Mouse (Mus musculus): ENCODE results near the gene Rab26. TPM values are rescaled to one million over a fixed set of nuclear protein-coding genes. Genes with fewer than 3 reads are reported as not detected.

Gene Rab26
- polyA plus RNA-seq, 1 experiment from 2014 or later, result 1.6 TPM

- Histone ChIP-seq H3K36me3 (peaks cover 10% of the 10 kb centered on the region), H3K9me3 (no peaks in the 10 kb centered on the region), H3K9ac (peak within 1 kb of the TSS; percentile 89), H3K27me3 (replicated peaks) (no peaks in the 10 kb centered on the region), H3K27ac (no peak within 1 kb of the TSS), H3K4me2 (replicated peaks) (peak within 1 kb of the TSS; percentile 90), H3K4me3 (peak within 1 kb of the TSS; percentile 89), H3K4me1 (peaks cover 47% of the 10 kb centered on the region)
- ATAC-seq (ENCODE audit: low FRiP score, low read depth), result peak; percentile 97
- WGBS, result under 1% methylated on average over 40 of the region's 40 CpGs
These were observed 6.1 kb downstream of the Rab26 start, which contains the start of gene Traf7 for GRCm38 (mm10) chr17:24527723-24528559. Gene Traf7, minus strand, starts transcription at chr17:24527938.

DNA sequence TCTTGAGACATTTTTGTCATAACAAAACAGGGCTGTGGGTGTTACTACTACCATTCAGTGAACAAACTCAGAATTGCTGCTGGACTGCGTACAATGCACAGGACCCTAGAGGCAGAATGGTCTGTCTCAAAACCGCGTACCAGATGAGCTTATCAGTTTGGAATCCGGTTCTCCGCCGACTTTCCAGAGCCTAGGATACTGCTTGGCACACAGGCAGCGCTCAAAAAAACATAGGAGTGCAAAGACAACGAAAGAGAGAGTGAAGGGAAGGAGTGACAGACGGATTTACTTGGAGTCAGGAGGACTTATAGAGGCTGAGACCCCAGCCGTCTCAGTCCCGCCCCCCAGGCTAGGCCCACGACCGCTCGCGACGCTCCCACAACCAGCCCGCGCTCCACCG is 6.7 kb downstream of the Rab26 start:
- Histone ChIP-seq H3K4me2 (replicated peaks) (peak overlapping the region; percentile 76), H3K9me3 (no peaks in the 10 kb centered on the region), H3K4me1 (peaks cover 41% of the 10 kb centered on the region), H3K36me3 (peaks cover 10% of the 10 kb centered on the region), H3K4me3 (peak overlapping the region; percentile 89), H3K27ac (no peak overlapping the region), H3K9ac (peak overlapping the region; percentile 89), H3K27me3 (replicated peaks) (no peaks in the 10 kb centered on the region)
- WGBS, result under 1% methylated on average over 16 of the region's 19 CpGs
- peak; percentile 5; the same call in 1 of the 2 replicates for ATAC-seq (ENCODE audit: low FRiP score, low read depth)

GRCm38 (mm10) chr17:24524734-24525133 is 9.3 kb downstream of the Rab26 start:
- Histone ChIP-seq H3K4me2 (replicated peaks) (no peak overlapping the region), H3K27me3 (replicated peaks) (no peaks in the 10 kb centered on the region)
- WGBS, result 88% methylated on average over 2 of the region's 2 CpGs

GRCm38 (mm10) chr17:24520450-24520849 is 13.6 kb downstream of the Rab26 start:
- peaks cover 3% of the 10 kb centered on the region; the same call in 1 of the 2 replicates for H3K4me1 ChIP-seq
- H3K36me3 ChIP-seq, result peaks cover 45% of the 10 kb centered on the region

More at GRCm38 (mm10) chr17:24524734-24525133, 9.3 kb downstream of the Rab26 start:
- peaks cover 28% of the 10 kb centered on the region for H3K4me1 ChIP-seq
- 0 out of 2 replicates have a peak overlapping the region, but pooled peaks have one; percentile 9 for H3K9ac ChIP-seq
- H3K27ac ChIP-seq, result no peak overlapping the region
- H3K4me3 ChIP-seq, result no peak overlapping the region
- peaks cover 8% of the 10 kb centered on the region; the same call in 1 of the 2 replicates for H3K36me3 ChIP-seq
- no peak for ATAC-seq (ENCODE audit: low FRiP score, low read depth)
- H3K9me3 ChIP-seq, result no peaks in the 10 kb centered on the region

GRCm38 (mm10) chr17:24514270-24515257 is 19.4 kb downstream of the Rab26 start:
- WGBS, result 90% methylated on average over 24 of the region's 24 CpGs
- Histone ChIP-seq H3K27me3 (replicated peaks) (no peaks in the 10 kb centered on the region), H3K4me3 (no peak overlapping the region), H3K27ac (no peak overlapping the region), H3K4me1 (no peaks in the 10 kb centered on the region; the same call in 1 of the 2 replicates), H3K4me2 (replicated peaks) (0 out of 2 replicates have a peak overlapping the region, but pooled peaks have one; percentile 7), H3K9ac (no peak overlapping the region), H3K9me3 (no peaks in the 10 kb centered on the region), H3K36me3 (peaks cover 90% of the 10 kb centered on the region)
- ATAC-seq (ENCODE audit: low FRiP score, low read depth), result no peak

More at GRCm38 (mm10) chr17:24520450-24520849, 13.6 kb downstream of the Rab26 start:
- Histone ChIP-seq H3K9ac (0 out of 2 replicates have a peak overlapping the region, but pooled peaks have one; percentile 8), H3K27me3 (replicated peaks) (no peaks in the 10 kb centered on the region), H3K4me3 (no peak overlapping the region), H3K4me2 (replicated peaks) (no peak overlapping the region), H3K27ac (no peak overlapping the region), H3K9me3 (no peaks in the 10 kb centered on the region)
- no peak for ATAC-seq (ENCODE audit: low FRiP score, low read depth)
- 92% methylated on average over 4 of the region's 4 CpGs for WGBS

GRCm38 (mm10) chr17:24513609-24514008 is 20.4 kb downstream of the Rab26 start:
- peaks cover 93% of the 10 kb centered on the region for H3K36me3 ChIP-seq
- H3K4me3 ChIP-seq, result no peak overlapping the region
- no peaks in the 10 kb centered on the region for H3K9me3 ChIP-seq
- no peak overlapping the region for H3K27ac ChIP-seq
- H3K4me1 ChIP-seq, result no peaks in the 10 kb centered on the region; the same call in 1 of the 2 replicates
- H3K9ac ChIP-seq, result no peak overlapping the region
- no peaks in the 10 kb centered on the region for H3K27me3 ChIP-seq (replicated peaks)
- WGBS, result 64% methylated on average over 5 of the region's 5 CpGs
- 0 out of 2 replicates have a peak overlapping the region, but pooled peaks have one; percentile 7 for H3K4me2 ChIP-seq (replicated peaks)
- no peak for ATAC-seq (ENCODE audit: low FRiP score, low read depth)

DNA sequence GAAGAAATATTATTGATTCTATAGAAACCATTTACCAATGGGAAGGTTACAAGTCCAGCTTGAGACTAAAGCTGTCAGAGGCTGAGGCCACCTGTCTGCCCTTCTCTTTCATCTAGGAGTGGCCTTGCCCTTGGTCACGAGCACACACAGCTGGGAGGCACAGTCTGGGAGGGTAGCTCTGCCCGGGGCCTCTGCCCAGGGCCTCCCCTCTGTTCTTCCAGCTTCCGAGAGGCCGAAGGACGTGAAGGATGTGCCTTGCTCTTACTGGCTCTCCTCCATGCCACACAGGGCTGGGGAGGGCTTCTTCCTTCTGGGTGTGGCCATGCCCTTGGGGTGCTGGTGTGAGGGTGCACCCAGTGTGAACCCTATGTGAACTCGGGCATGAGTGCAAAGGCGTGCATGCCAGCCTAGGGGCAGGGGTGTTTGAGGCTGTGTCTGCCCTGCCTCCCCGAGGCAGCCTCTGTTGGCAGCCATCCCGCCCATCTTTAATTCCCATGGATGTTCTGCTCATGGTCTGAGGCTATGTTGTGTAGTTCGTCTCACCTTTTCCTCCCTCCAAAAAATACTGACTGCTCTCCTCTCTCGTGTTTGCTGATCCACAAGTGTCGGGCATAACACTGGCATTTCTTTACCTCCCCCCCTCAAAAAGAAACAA is 26.1 kb downstream of the Rab26 start:
- peaks cover 86% of the 10 kb centered on the region for H3K36me3 ChIP-seq
- peaks cover 7% of the 10 kb centered on the region for H3K4me1 ChIP-seq
- ATAC-seq (ENCODE audit: low FRiP score, low read depth), result no peak
- no peak overlapping the region for H3K4me2 ChIP-seq (replicated peaks)
- no peaks in the 10 kb centered on the region for H3K9me3 ChIP-seq
- 88% methylated on average over 12 of the region's 12 CpGs for WGBS
- no peak overlapping the region for H3K4me3 ChIP-seq
- 0 out of 2 replicates have a peak, but pooled peaks cover 3% of the 10 kb centered on the region for H3K27me3 ChIP-seq (replicated peaks)
- H3K27ac ChIP-seq, result no peak overlapping the region
- no peak overlapping the region for H3K9ac ChIP-seq

DNA sequence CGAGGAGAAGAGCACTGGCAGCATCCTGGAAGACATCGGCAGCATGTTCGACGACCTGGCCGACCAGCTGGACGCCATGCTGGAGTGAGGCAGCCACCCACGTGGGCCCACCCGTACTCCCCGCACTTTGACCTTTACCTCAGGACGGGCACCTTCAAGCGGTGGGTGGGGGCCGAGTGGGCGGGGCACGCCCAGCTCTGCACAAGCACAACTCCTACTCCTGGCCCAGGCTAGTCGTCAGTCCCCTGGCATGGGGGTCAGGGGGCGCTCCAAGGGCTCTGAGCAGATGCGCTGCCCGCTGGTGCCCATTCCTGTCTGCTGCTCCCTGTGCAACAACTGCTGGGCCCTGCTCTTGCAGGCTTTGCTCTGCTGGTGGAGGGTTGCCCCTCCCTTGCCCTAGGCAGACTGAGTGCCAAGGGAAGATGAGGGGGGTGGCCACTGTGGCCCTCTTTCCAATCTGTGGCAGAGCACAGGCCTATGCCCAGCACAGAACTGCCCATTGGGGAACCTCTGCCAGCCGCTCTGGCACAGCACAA is 26.8 kb downstream of the Rab26 start:
- H3K9ac ChIP-seq, result no peak overlapping the region
- H3K4me2 ChIP-seq (replicated peaks), result no peak overlapping the region
- H3K4me3 ChIP-seq, result no peak overlapping the region
- H3K27ac ChIP-seq, result no peak overlapping the region
- H3K9me3 ChIP-seq, result no peaks in the 10 kb centered on the region
- H3K4me1 ChIP-seq, result peaks cover 7% of the 10 kb centered on the region
- ATAC-seq (ENCODE audit: low FRiP score, low read depth), result 0 out of 2 replicates have a peak, but pooled peaks have one; percentile 10
- H3K36me3 ChIP-seq, result peaks cover 87% of the 10 kb centered on the region
- H3K27me3 ChIP-seq (replicated peaks), result 0 out of 2 replicates have a peak, but pooled peaks cover 3% of the 10 kb centered on the region
- WGBS, result 59% methylated on average over 19 of the region's 19 CpGs

DNA sequence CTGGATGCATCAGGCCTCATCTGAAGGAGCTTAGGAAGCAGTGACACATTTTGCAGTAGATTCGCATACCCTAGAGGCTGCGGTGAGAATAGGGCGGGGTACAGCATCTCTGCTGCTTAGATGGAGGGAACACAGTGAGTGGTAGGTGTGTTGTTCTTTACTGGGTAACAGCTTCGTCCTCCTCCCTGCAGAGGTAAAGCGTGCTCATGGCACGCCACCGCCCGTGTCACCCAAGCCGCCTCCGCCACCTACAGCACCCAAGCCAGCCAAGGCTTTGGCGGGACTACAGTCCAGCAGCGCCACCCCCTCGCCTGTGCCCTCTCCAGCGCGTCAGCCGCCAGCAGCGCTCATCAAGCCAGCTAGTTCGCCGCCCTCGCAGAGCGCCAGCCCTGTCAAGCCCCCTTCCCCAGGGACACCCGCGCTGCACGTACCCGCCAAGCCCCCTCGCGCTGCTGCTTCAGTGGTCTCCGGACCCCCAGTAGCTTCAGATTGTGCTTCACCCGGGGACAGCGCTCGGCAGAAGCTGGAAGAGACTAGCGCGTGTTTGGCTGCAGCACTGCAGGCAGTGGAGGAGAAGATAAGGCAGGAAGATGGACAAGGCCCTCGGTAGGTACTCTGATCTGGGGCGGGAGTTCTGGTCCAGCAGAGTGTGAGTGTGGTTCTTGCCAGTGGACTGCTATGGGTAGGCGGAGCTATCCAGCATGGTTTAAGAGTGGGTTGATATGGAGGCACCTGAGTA is 27.5 kb downstream of the Rab26 start:
- 0 out of 2 replicates have a peak, but pooled peaks have one; percentile 5 for ATAC-seq (ENCODE audit: low FRiP score, low read depth)
- 29% methylated on average over 36 of the region's 36 CpGs for WGBS
- H3K4me1 ChIP-seq, result peaks cover 7% of the 10 kb centered on the region
- H3K9ac ChIP-seq, result no peak overlapping the region
- H3K4me2 ChIP-seq (replicated peaks), result peak overlapping the region; percentile 28
- no peak overlapping the region for H3K4me3 ChIP-seq
- H3K36me3 ChIP-seq, result peaks cover 87% of the 10 kb centered on the region
- 0 out of 2 replicates have a peak, but pooled peaks cover 3% of the 10 kb centered on the region for H3K27me3 ChIP-seq (replicated peaks)
- no peak overlapping the region for H3K27ac ChIP-seq
- H3K9me3 ChIP-seq, result no peaks in the 10 kb centered on the region

DNA sequence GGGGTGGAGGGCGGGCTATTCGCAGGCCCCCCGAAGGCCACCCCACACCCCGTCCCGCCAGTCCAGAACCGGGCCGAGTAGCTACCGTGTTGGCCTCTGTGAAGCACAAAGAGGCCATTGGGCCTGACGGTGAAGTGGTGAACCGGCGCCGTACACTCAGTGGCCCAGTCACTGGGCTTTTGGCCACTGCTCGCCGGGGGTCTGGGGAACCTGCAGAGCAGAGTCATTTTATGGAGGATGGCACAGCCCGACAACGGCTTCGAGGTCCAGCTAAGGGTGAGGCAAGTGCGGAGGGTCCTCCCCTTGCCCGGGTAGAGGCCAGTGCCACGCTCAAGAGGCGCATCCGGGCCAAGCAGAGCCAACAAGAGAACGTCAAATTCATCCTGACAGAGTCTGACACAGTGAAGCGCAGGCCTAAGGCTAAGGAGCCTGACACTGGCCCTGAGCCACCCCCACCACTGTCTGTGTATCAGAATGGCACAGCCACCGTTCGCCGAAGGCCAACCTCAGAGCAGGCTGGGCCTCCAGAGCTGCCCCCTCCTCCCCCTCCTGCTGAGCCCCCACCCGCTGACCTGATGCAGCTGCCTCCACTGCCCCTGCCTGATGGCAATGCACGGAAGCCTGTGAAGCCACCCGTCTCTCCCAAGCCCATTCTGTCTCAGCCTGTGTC is 28.6 kb downstream of the Rab26 start:
- no peak overlapping the region for H3K4me2 ChIP-seq (replicated peaks)
- H3K9me3 ChIP-seq, result no peaks in the 10 kb centered on the region
- H3K9ac ChIP-seq, result no peak overlapping the region
- peaks cover 87% of the 10 kb centered on the region for H3K36me3 ChIP-seq
- no peak overlapping the region for H3K4me3 ChIP-seq
- no peak for ATAC-seq (ENCODE audit: low FRiP score, low read depth)
- WGBS, result 91% methylated on average over 30 of the region's 30 CpGs
- 0 out of 2 replicates have a peak, but pooled peaks cover 3% of the 10 kb centered on the region for H3K27me3 ChIP-seq (replicated peaks)
- no peak overlapping the region for H3K27ac ChIP-seq
- H3K4me1 ChIP-seq, result peaks cover 7% of the 10 kb centered on the region
